Mouse (Mus musculus) cortical plate, adult 2 months (tissue): ENCODE results near the gene Mical1.

Source experiments
- CTCF ChIP-seq: fragments of 200-500 bp; IDR thresholded peaks from 2 replicates; pipeline ENCODE4 v1.5.1; 2011; ENCODE audit warnings: mild to moderate bottlenecking, control low read depth, low read length; ENCODE audit not compliant: insufficient read depth; ENCODE audit errors: extremely low read depth
- POLR2A ChIP-seq: fragments of 200-500 bp; IDR thresholded peaks from 2 replicates; pipeline ENCODE4 v1.6.1; 2011; ENCODE audit warnings: mild to moderate bottlenecking, low read length, control low read depth; ENCODE audit not compliant: insufficient read depth; ENCODE audit errors: extremely low read depth

- TF ChIP-seq POLR2A, result no peak
- TF ChIP-seq CTCF, result no peak
These were observed 27.9 kb upstream of the Mical1 start for GRCm38 (mm10) chr10:41448216-41448615.
